Mouse (Mus musculus) thymus, adult 2 months (tissue): ENCODE measurements at regions not wholly inside any gene's neighbourhood (a gene's known extent, or its start where the extent isn't known, plus 50 kb on each side); places are given as distances from the start of the nearest gene placed in this dataset.
A peak's percentile ranks its signal among the peaks of the same experiment; 100 is the strongest.

Source experiments
- DNase-seq: peaks from one replicate; pipeline ENCODE4 v3.0.0; 2021
- H3K27ac ChIP-seq: fragments of 200-500 bp; 2 replicates; pipeline ENCODE4 v1.5.1; 2012; ENCODE audit warnings: low read length, control low read depth; ENCODE audit not compliant: control insufficient read depth, insufficient read depth
- H3K27me3 ChIP-seq: fragments of 200-500 bp; 2 replicates; pipeline ENCODE4 v1.6.1; 2012; ENCODE audit warnings: mild to moderate bottlenecking, low read length, moderate library complexity, mixed read lengths; ENCODE audit not compliant: control insufficient read depth, insufficient read depth
- H3K36me3 ChIP-seq: fragments of 200-500 bp; 2 replicates; pipeline ENCODE4 v1.6.1; 2012; ENCODE audit warnings: mild to moderate bottlenecking, low read length, moderate library complexity; ENCODE audit not compliant: control insufficient read depth, insufficient read depth
- H3K4me1 ChIP-seq: fragments of 200-500 bp; replicated peaks from 2 replicates; pipeline ENCODE4 v1.6.1; 2012; ENCODE audit warnings: low read length; ENCODE audit not compliant: control insufficient read depth, insufficient read depth
- H3K4me3 ChIP-seq: fragments of 200-500 bp; 2 replicates; pipeline ENCODE4 v1.5.1; 2012; ENCODE audit warnings: mild to moderate bottlenecking, low read length, control low read depth, moderate library complexity; ENCODE audit not compliant: control insufficient read depth, insufficient read depth
- CTCF ChIP-seq: fragments of 200-500 bp; IDR thresholded peaks from 2 replicates; pipeline ENCODE4 v1.5.1; 2012; ENCODE audit warnings: mild to moderate bottlenecking, control low read depth, low read length, moderate library complexity, borderline replicate concordance; ENCODE audit not compliant: control insufficient read depth, poor library complexity, insufficient read depth; ENCODE audit errors: extremely low read depth
- POLR2A ChIP-seq: fragments of 200-500 bp; IDR thresholded peaks from 2 replicates; pipeline ENCODE4 v1.6.1; 2012; ENCODE audit warnings: mild to moderate bottlenecking, low read length, control low read depth, moderate library complexity; ENCODE audit not compliant: control insufficient read depth, poor library complexity, insufficient read depth; ENCODE audit errors: extremely low read depth
- WGBS: fragments of 180-500 bp; shearing (Covaris S2); methylation state at CpG from one replicate; pipeline ENCODE4 v1.1.7; 2018; 5-methylcytosine and 5-hydroxymethylcytosine counted together

- no peaks in the 10 kb centered on the region for H3K36me3 ChIP-seq
- TF ChIP-seq CTCF: no peak
- TF ChIP-seq POLR2A: no peak
- H3K27me3 ChIP-seq: no peaks in the 10 kb centered on the region
- no peaks in the 10 kb centered on the region for H3K4me1 ChIP-seq
- H3K4me3 ChIP-seq: no peak overlapping the region
- WGBS: 96% methylated on average over 3 of the region's 3 CpGs
- DNase-seq: no peak
- H3K27ac ChIP-seq: no peak overlapping the region
Observed at GRCm38 (mm10) chr8:35943686-35944085, 178.1 kb downstream of the Gm19410 start.

- no peak overlapping the region for H3K4me3 ChIP-seq
- H3K4me1 ChIP-seq: no peaks in the 10 kb centered on the region
- H3K36me3 ChIP-seq: no peaks in the 10 kb centered on the region
- H3K27me3 ChIP-seq: no peaks in the 10 kb centered on the region
- DNase-seq: no peak
- no peak overlapping the region for H3K27ac ChIP-seq
- no peak for TF ChIP-seq POLR2A
- TF ChIP-seq CTCF: no peak
- 95% methylated on average over 4 of the region's 4 CpGs for WGBS
Observed at GRCm38 (mm10) chr8:35944461-35944860, 178.9 kb downstream of the Gm19410 start.

GRCm38 (mm10) chr8:35946539-35946940, 180.9 kb downstream of the Gm19410 start:
- Histone ChIP-seq H3K4me1 (no peaks in the 10 kb centered on the region), H3K27me3 (no peaks in the 10 kb centered on the region), H3K27ac (no peak overlapping the region), H3K36me3 (no peaks in the 10 kb centered on the region), H3K4me3 (no peak overlapping the region)
- DNase-seq: peak; percentile 4
- WGBS: 97% methylated on average over 1 of the region's 1 CpGs
- TF ChIP-seq POLR2A (no peak), CTCF (no peak)

GRCm38 (mm10) chr8:35948146-35948545, 182.6 kb downstream of the Gm19410 start:
- H3K4me3 ChIP-seq: no peak overlapping the region
- H3K27ac ChIP-seq: no peak overlapping the region
- H3K27me3 ChIP-seq: no peaks in the 10 kb centered on the region
- WGBS: 87% methylated on average over 2 of the region's 2 CpGs
- no peak for DNase-seq
- TF ChIP-seq POLR2A: no peak
- no peak for TF ChIP-seq CTCF
- no peaks in the 10 kb centered on the region for H3K36me3 ChIP-seq
- no peaks in the 10 kb centered on the region for H3K4me1 ChIP-seq

- DNase-seq: no peak
- H3K4me3 ChIP-seq: no peak overlapping the region
- H3K27me3 ChIP-seq: no peaks in the 10 kb centered on the region
- no peak overlapping the region for H3K27ac ChIP-seq
- H3K4me1 ChIP-seq: no peaks in the 10 kb centered on the region
- no peaks in the 10 kb centered on the region for H3K36me3 ChIP-seq
- 81% methylated on average over 9 of the region's 9 CpGs for WGBS
- no peak for TF ChIP-seq CTCF
- TF ChIP-seq POLR2A: no peak
Observed at GRCm38 (mm10) chr8:35948751-35949183, 183.2 kb downstream of the Gm19410 start.

GRCm38 (mm10) chr8:35955506-35955905, 189.9 kb downstream of the Gm19410 start:
- Histone ChIP-seq H3K27me3 (no peaks in the 10 kb centered on the region), H3K4me3 (no peak overlapping the region), H3K36me3 (no peaks in the 10 kb centered on the region), H3K27ac (no peak overlapping the region), H3K4me1 (no peaks in the 10 kb centered on the region)
- DNase-seq: no peak
- TF ChIP-seq CTCF: no peak
- TF ChIP-seq POLR2A: no peak
- WGBS: 98% methylated on average over 2 of the region's 2 CpGs

- H3K4me3 ChIP-seq: no peak overlapping the region
- no peak for TF ChIP-seq CTCF
- TF ChIP-seq POLR2A: no peak
- WGBS: 92% methylated on average over 2 of the region's 2 CpGs
- H3K27me3 ChIP-seq: no peaks in the 10 kb centered on the region
- H3K4me1 ChIP-seq: no peaks in the 10 kb centered on the region
- no peak overlapping the region for H3K27ac ChIP-seq
- DNase-seq: no peak
- no peaks in the 10 kb centered on the region for H3K36me3 ChIP-seq
Observed at GRCm38 (mm10) chr8:35956319-35956718, 190.7 kb downstream of the Gm19410 start.

- H3K4me3 ChIP-seq: no peak overlapping the region
- no peak for TF ChIP-seq POLR2A
- no peak for DNase-seq
- no peak overlapping the region for H3K27ac ChIP-seq
- no peaks in the 10 kb centered on the region for H3K4me1 ChIP-seq
- 82% methylated on average over 4 of the region's 4 CpGs for WGBS
- no peaks in the 10 kb centered on the region for H3K36me3 ChIP-seq
- no peaks in the 10 kb centered on the region for H3K27me3 ChIP-seq
Observed at GRCm38 (mm10) chr8:35959201-35959600, 193.6 kb downstream of the Gm19410 start.
